Mouse (Mus musculus) hindbrain, embryonic 11.5 days (tissue): Measurements from ENCODE around the gene Csrp2. TPM values are rescaled to one million over a fixed set of nuclear protein-coding genes. Genes with fewer than 3 reads are reported as not detected.

Experiments used
- ATAC-seq: fragments of 200-750 bp; cut with Nextera tagmentation; 2 replicates; pipeline ENCODE4 v1.8.0; 2017; ENCODE audit warnings: mild to moderate bottlenecking, moderate TSS enrichment, moderate library complexity; ENCODE audit not compliant: low FRiP score
- DNase-seq: peaks from one replicate; pipeline ENCODE4 v3.0.0-alpha.2; 2015; ENCODE audit warnings: low spot score
- H3K27ac ChIP-seq: fragments of 300-500 bp; sonication (generic); 2 replicates; pipeline ENCODE4 v1.5.1; 2014; ENCODE audit warnings: mild to moderate bottlenecking, low read depth, low read length
- H3K27me3 ChIP-seq: fragments of 300-500 bp; sonication (generic); 2 replicates; pipeline ENCODE4 v1.6.1; 2014; ENCODE audit warnings: mild to moderate bottlenecking, low read length, moderate library complexity, mixed read lengths; ENCODE audit not compliant: control insufficient read depth, insufficient read depth
- H3K36me3 ChIP-seq: fragments of 300-500 bp; sonication (generic); 2 replicates; pipeline ENCODE4 v1.6.1; 2014; ENCODE audit warnings: mild to moderate bottlenecking, low read length, moderate library complexity, mixed read lengths; ENCODE audit not compliant: control insufficient read depth, insufficient read depth
- H3K4me1 ChIP-seq: fragments of 300-500 bp; sonication (generic); replicated peaks from 2 replicates; pipeline ENCODE4 v1.6.1; 2014; ENCODE audit warnings: low read length, mixed read lengths; ENCODE audit not compliant: control insufficient read depth, insufficient read depth
- H3K4me2 ChIP-seq: fragments of 300-500 bp; sonication (generic); replicated peaks from 2 replicates; pipeline ENCODE4 v1.6.1; 2014; ENCODE audit warnings: mild to moderate bottlenecking, low read depth, low read length
- H3K4me3 ChIP-seq: fragments of 300-500 bp; sonication (generic); 2 replicates; pipeline ENCODE4 v1.5.1; 2014; ENCODE audit warnings: low read depth, low read length
- H3K9ac ChIP-seq: fragments of 300-500 bp; sonication (generic); 2 replicates; pipeline ENCODE4 v1.6.1; 2014; ENCODE audit warnings: low read depth, low read length
- H3K9me3 ChIP-seq: fragments of 300-500 bp; sonication (generic); 2 replicates; pipeline ENCODE4 v1.6.1; 2016; ENCODE audit warnings: low read length; ENCODE audit not compliant: control insufficient read depth
- WGBS: fragments of 180-500 bp; shearing (Covaris S2); extraction: QIAGEN DNeasy Blood & Tissue Kit; methylation state at CpG from one replicate; pipeline ENCODE4 v1.1.7; 2014; 5-methylcytosine and 5-hydroxymethylcytosine counted together
- polyA plus RNA-seq: library from polyadenylated mRNA; unstranded; fragments of >200 nt; fragmentation: Nextera tagmentation; extraction: Ambion mirVana; gene quantifications from 2 replicates; pipeline ENCODE4 v1.2.1, GENCODE M21; 2014

Gene Csrp2
- polyA plus RNA-seq, 1 experiment from 2014 or later: 150 TPM

GRCm38 (mm10) chr10:110986682-110987081 lies 67.1 kb downstream of the Csrp2 start:
- Histone ChIP-seq H3K27ac (no peak overlapping the region), H3K36me3 (no peaks in the 10 kb centered on the region), H3K27me3 (no peaks in the 10 kb centered on the region), H3K4me1 (no peaks in the 10 kb centered on the region), H3K9me3 (no peaks in the 10 kb centered on the region), H3K9ac (no peak overlapping the region), H3K4me2 (no peak overlapping the region), H3K4me3 (no peak overlapping the region)
- 90% methylated on average over 17 of the region's 17 CpGs for WGBS
- ATAC-seq (no peak), DNase-seq (no peak)

Other genes starting within 250 kb of the Csrp2 start
- 28.6 and 30.8 TPM in 2 replicates for gene E2f7, start 174.3 kb upstream of the Csrp2 start, polyA plus RNA-seq
- gene Zdhhc17, start 90.4 kb downstream of the Csrp2 start, polyA plus RNA-seq: 33.3 and 39.0 TPM in 2 replicates
- gene Osbpl8, start 245.0 kb downstream of the Csrp2 start, polyA plus RNA-seq: 15.4 and 15.7 TPM in 2 replicates